Mouse (Mus musculus): ENCODE measurements around the gene Dock2.

- TF ChIP-seq GABPA (IDR thresholded peaks at IDR 0.05; ENCODE audit: insufficient replicate concordance, low read depth, low read length) (no peak), MAFK (IDR thresholded peaks at IDR 0.05; ENCODE audit: insufficient replicate concordance, low read length) (no peak), USF1 (IDR thresholded peaks at IDR 0.05; ENCODE audit: low read depth, low read length) (no peak), CTCF (conservative IDR thresholded peaks at IDR 0.05 in 1 of 2, IDR thresholded peaks at IDR 0.05 in 1 of 2; ENCODE audit: low read depth in 2 of 2, low read length in 2 of 2) (no peak), ZMIZ1 (IDR thresholded peaks at IDR 0.05; ENCODE audit: low read depth, low read length) (no peak), POLR2A (IDR thresholded peaks at IDR 0.05; ENCODE audit: low read depth, low read length) (no peak), HCFC1 (IDR thresholded peaks at IDR 0.05; ENCODE audit: low read depth, low read length) (no peak), ZC3H11A (IDR thresholded peaks at IDR 0.05; ENCODE audit: low read depth, low read length) (no peak), POLR2AphosphoS2 (IDR thresholded peaks at IDR 0.05; ENCODE audit: low read depth, low read length) (no peak)
Observed at GRCm38 (mm10) chr11:34339693-34340092, 444.0 kb downstream of the Dock2 start.
